ENCODE assay signal across 10 mouse cellular contexts in the genomic region with DNA sequence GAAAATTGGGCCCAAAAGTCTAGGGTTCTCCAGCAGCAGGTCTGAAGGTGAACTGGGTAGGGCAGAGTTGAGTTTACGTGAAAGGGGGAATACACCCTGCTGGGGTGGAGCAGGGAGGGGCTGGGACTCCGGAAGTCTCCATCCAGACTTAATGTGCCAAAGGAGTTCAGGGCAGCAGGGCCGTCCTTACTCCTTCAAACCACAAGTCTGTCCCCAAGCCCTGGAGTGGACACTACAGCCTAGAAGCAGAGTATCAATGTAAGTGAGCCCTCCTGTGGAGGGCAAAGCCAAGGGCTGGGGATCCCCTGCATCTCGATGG. TPM values are rescaled to one million over a fixed set of nuclear protein-coding genes. Genes with fewer than 3 reads are reported as not detected.
DNase-seq lines count a peak whose midpoint lies in the region; ATAC-seq and TF ChIP-seq lines count a peak whose summit lies in the region.
"Had no signal": no experiment of that assay in that cellular context is flagged by ENCODE, and none has a peak within 500 bp of the region (broad histone marks: within the 10 kb centered on the region; RNA-seq: fewer than 3 reads in every experiment).

No protein-coding gene starts in this region.

- no peak for ATAC-seq in hindbrain, postnatal 0 days

- no peaks in the 10 kb centered on the region for H3K9me3 ChIP-seq in hindbrain, postnatal 0 days (ENCODE audit: low read length)

- no peak for TF ChIP-seq CTCF in hindbrain, postnatal 0 days (IDR thresholded peaks at IDR 0.05; ENCODE audit: low read depth)

- no peak overlapping the region for H3K27ac ChIP-seq in hindbrain, postnatal 0 days

- H3K9ac ChIP-seq in hindbrain, postnatal 0 days (replicated peaks; ENCODE audit: low read length), result no peak overlapping the region

- H3K27me3 ChIP-seq in hindbrain, postnatal 0 days (ENCODE audit: insufficient read depth, low read length), result no peaks in the 10 kb centered on the region

- peak; percentile 52 for DNase-seq in cerebellum, adult 9-11 months
- no peak for DNase-seq in cerebellum, adult 9-10 months
- peak; percentile 14 for DNase-seq in brain, adult 2 months (ENCODE audit: low read depth, low spot score)
- DNase-seq in hindbrain, postnatal 0 days (ENCODE audit: low spot score), result no peak
- DNase-seq in lung, postnatal 14 days, result peak; percentile 28
- no peak for DNase-seq in thymus, postnatal 25 days
- no peak for DNase-seq in adrenal gland, postnatal 36 days
- no peak for DNase-seq in ovary, postnatal 14 days (ENCODE audit: low spot score)
- DNase-seq: thymus, adult 18-20 months had no signal

- H3K4me3 ChIP-seq in hindbrain, postnatal 0 days (ENCODE audit: low read length), result no peak overlapping the region

- no peaks in the 10 kb centered on the region for H3K36me3 ChIP-seq in hindbrain, postnatal 0 days (ENCODE audit: insufficient read depth, low read length)

- H3K4me2 ChIP-seq in hindbrain, postnatal 0 days (ENCODE audit: low read depth, low read length), result peak overlapping the region; percentile 92

- H3K4me1 ChIP-seq in hindbrain, postnatal 0 days (ENCODE audit: insufficient read depth, low read length), result peaks cover 20% of the 10 kb centered on the region

- 40% methylated on average over 4 of the region's 4 CpGs for WGBS in hindbrain, postnatal 0 days

RNA-seq across cellular contexts. Expression of gene Myo18a, which starts 2.4 kb away (rescaled TPM):
- total RNA-seq in hindbrain, postnatal 0 days (2014; rRNA removed), result 64.6 and 68.8 TPM in 2 replicates
- polyA plus RNA-seq in hindbrain, postnatal 0 days (2015; fragmentation: Nextera tagmentation; extraction: Ambion mirVana), result 28.2 and 29.8 TPM in 2 replicates
- total RNA-seq in adrenal gland, postnatal 36 days (2021), result 10 to 100 TPM; 56.7 to 76.3 TPM

RNA-seq across cellular contexts. Expression of gene Gm10277, which starts 22.1 kb away (rescaled TPM):
- not detected in 2 replicates for total RNA-seq in hindbrain, postnatal 0 days (2014; rRNA removed)
- 0.69 and 0.91 TPM in 2 replicates for polyA plus RNA-seq in hindbrain, postnatal 0 days (2015; fragmentation: Nextera tagmentation; extraction: Ambion mirVana)
- total RNA-seq in adrenal gland, postnatal 36 days (2021), result not detected
- total RNA-seq: layer of hippocampus, adult 18-20 months had no signal

RNA-seq across cellular contexts. Expression of gene Cryba1, which starts 40.3 kb away (rescaled TPM):
- total RNA-seq in hindbrain, postnatal 0 days (2014; rRNA removed), result 1.5 TPM in 1 of 2 replicates, not detected in the other
- 0.49 and 0.51 TPM in 2 replicates for polyA plus RNA-seq in hindbrain, postnatal 0 days (2015; fragmentation: Nextera tagmentation; extraction: Ambion mirVana)
- not detected for total RNA-seq in adrenal gland, postnatal 36 days (2021)
- total RNA-seq: layer of hippocampus, adult 18-20 months had no signal

Comparison
In these comparisons a context has a peak if more than half of its experiments do, and no peak if none do; other contexts are left out.
1. DNase-seq: peak in cerebellum, adult 9-11 months (single experiment), brain, adult 2 months (single experiment) and lung, postnatal 14 days (single experiment); none in cerebellum, adult 9-10 months (single experiment), hindbrain, postnatal 0 days (single experiment), thymus, postnatal 25 days (single experiment), adrenal gland, postnatal 36 days (0 of 2) and ovary, postnatal 14 days (single experiment).